Mouse (Mus musculus) urinary bladder, postnatal 10 days (tissue): ENCODE results near the gene Zcchc17.

Source experiments
- DNase-seq: peaks from one replicate; pipeline ENCODE4 v3.0.0; 2022; ENCODE audit warnings: low spot score

The Zcchc17 gene

GRCm38 (mm10) chr4:130282856-130283255, 76.9 kb downstream of the Zcchc17 start:
- no peak for DNase-seq

- DNase-seq = no peak
Measured at GRCm38 (mm10) chr4:130279105-130279504, 80.6 kb downstream of the Zcchc17 start, which contains the start of gene Serinc2. TSS of gene Serinc2 (minus strand) at chr4:130279205.

GRCm38 (mm10) chr4:130276573-130277176, 83.1 kb downstream of the Zcchc17 start:
- DNase-seq = no peak

- DNase-seq = no peak
Measured at GRCm38 (mm10) chr4:130275823-130276105, 84.0 kb downstream of the Zcchc17 start.

- DNase-seq = no peak
Measured at GRCm38 (mm10) chr4:130275016-130275822, 84.5 kb downstream of the Zcchc17 start.

GRCm38 (mm10) chr4:130274346-130275015, 85.3 kb downstream of the Zcchc17 start:
- DNase-seq = no peak

- no peak for DNase-seq
Measured at GRCm38 (mm10) chr4:130273698-130274345, 85.9 kb downstream of the Zcchc17 start.

- no peak for DNase-seq
Measured at GRCm38 (mm10) chr4:130270611-130271347, 89.0 kb downstream of the Zcchc17 start.

- DNase-seq = no peak
Measured at GRCm38 (mm10) chr4:130270089-130270488, 89.7 kb downstream of the Zcchc17 start.

- DNase-seq = no peak
Measured at GRCm38 (mm10) chr4:130268736-130269135, 91.0 kb downstream of the Zcchc17 start.

- DNase-seq = no peak
Measured at GRCm38 (mm10) chr4:130267069-130267468, 92.7 kb downstream of the Zcchc17 start.

- DNase-seq = no peak
Measured at GRCm38 (mm10) chr4:130266601-130267000, 93.1 kb downstream of the Zcchc17 start.
